Mouse (Mus musculus) embryonic facial prominence, embryonic 15.5 days (tissue): ENCODE results near the gene Atrnl1. TPM values are rescaled to one million over a fixed set of nuclear protein-coding genes. Genes with fewer than 3 reads are reported as not detected.
"Not testable (repeated sequence)": the region's sequence is repeated elsewhere in the genome, so short reads cannot be mapped to it uniquely, and the experiment has no call there.

ENCODE experiments used
- ATAC-seq: fragments of 200-750 bp; cut with Nextera tagmentation; 2 replicates; pipeline ENCODE4 v1.8.0; 2017; ENCODE audit warnings: low read depth, moderate TSS enrichment; ENCODE audit not compliant: insufficient number of reproducible peaks, low FRiP score, low TSS enrichment
- H3K27ac ChIP-seq: fragments of 300-500 bp; sonication (generic); replicated peaks from 2 replicates; pipeline ENCODE4 v1.5.1; 2015; ENCODE audit warnings: mild to moderate bottlenecking, inconsistent platforms
- H3K27me3 ChIP-seq: fragments of 300-500 bp; sonication (generic); 2 replicates; pipeline ENCODE4 v1.6.1; 2015; ENCODE audit warnings: inconsistent platforms
- H3K36me3 ChIP-seq: fragments of 300-500 bp; sonication (generic); 2 replicates; pipeline ENCODE4 v1.6.1; 2015; ENCODE audit warnings: mild to moderate bottlenecking, inconsistent platforms
- H3K4me1 ChIP-seq: fragments of 300-500 bp; sonication (generic); 2 replicates; pipeline ENCODE4 v1.6.1; 2015; ENCODE audit warnings: inconsistent platforms
- H3K4me2 ChIP-seq: fragments of 300-500 bp; sonication (generic); replicated peaks from 2 replicates; pipeline ENCODE4 v1.6.1; 2015; ENCODE audit warnings: mild to moderate bottlenecking, inconsistent platforms
- H3K4me3 ChIP-seq: fragments of 300-500 bp; sonication (generic); replicated peaks from 2 replicates; pipeline ENCODE4 v1.5.1; 2015; ENCODE audit warnings: mild to moderate bottlenecking, inconsistent platforms
- H3K9ac ChIP-seq: fragments of 300-500 bp; sonication (generic); 2 replicates; pipeline ENCODE4 v1.6.1; 2015; ENCODE audit warnings: inconsistent platforms
- H3K9me3 ChIP-seq: fragments of 300-500 bp; sonication (generic); replicated peaks from 2 replicates; pipeline ENCODE4 v1.6.1; 2016; ENCODE audit warnings: inconsistent platforms
- WGBS: fragments of 180-500 bp; shearing (Covaris S2); methylation state at CpG from one replicate; pipeline ENCODE4 v1.1.7; 2015; 5-methylcytosine and 5-hydroxymethylcytosine counted together
- polyA plus RNA-seq: library from polyadenylated mRNA; unstranded; fragments of >200 nt; fragmentation: Nextera tagmentation; extraction: Ambion mirVana; gene quantifications from 2 replicates; pipeline ENCODE4 v1.2.1, GENCODE M21; 2015

Atrnl1 gene
- polyA plus RNA-seq, 1 experiment from 2014 or later: 7.1 TPM

DNA sequence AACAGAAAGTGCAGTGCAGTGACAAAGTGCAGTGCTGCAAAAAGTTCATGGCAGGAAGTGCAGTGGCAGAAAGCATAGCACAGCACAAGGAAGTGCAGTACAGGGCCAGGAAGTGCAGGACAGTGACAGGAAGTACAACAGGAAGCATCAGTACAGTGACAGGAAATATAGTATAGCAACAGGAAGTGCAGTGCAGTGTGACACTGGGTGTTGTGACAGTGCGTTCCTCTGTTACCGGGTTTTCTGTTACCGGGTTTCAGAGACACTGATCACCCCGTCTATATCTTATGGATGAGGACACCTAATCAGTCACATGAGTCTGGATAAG, 38.1 kb downstream of the Atrnl1 start:
- ATAC-seq: no peak
- whole genome bisulfite sequencing: 96% methylated on average over 4 of the region's 4 CpGs

DNA sequence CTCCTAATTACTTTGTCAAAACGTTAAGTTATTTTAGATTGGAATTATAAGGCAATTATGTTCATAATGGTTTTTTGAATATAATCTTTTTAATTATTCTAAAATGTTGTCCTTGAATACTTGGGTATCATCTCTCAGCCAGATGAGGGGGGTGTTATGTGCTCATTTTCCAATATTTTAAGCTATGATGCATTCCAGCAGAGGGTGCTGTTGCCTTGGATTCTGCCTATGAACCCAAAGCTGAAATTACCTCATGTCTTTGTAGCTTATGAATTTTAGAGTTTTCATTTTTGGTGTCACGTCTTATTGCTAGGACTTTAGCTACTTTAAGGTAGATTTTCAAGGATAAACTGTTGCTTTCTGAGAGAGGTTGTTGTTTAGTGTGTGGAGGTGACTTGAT, 44.2 kb downstream of the Atrnl1 start:
- Histone ChIP-seq H3K27ac (no peak overlapping the region), H3K27me3 (no peaks in the 10 kb centered on the region), H3K4me3 (no peak overlapping the region), H3K4me2 (no peak overlapping the region), H3K36me3 (peaks cover 28% of the 10 kb centered on the region), H3K9me3 (no peaks in the 10 kb centered on the region), H3K4me1 (no peaks in the 10 kb centered on the region), H3K9ac (no peak overlapping the region)
- 53% methylated on average over 2 of the region's 2 CpGs for WGBS
- no peak for ATAC-seq

More for the DNA sequence above, 38.1 kb downstream of the Atrnl1 start:
- Histone ChIP-seq H3K36me3 (peaks cover 7% of the 10 kb centered on the region), H3K4me2 (no peak overlapping the region), H3K27me3 (no peaks in the 10 kb centered on the region), H3K9me3 (no peaks in the 10 kb centered on the region), H3K4me1 (no peaks in the 10 kb centered on the region), H3K27ac (no peak overlapping the region), H3K4me3 (no peak overlapping the region), H3K9ac (no peak overlapping the region)

DNA sequence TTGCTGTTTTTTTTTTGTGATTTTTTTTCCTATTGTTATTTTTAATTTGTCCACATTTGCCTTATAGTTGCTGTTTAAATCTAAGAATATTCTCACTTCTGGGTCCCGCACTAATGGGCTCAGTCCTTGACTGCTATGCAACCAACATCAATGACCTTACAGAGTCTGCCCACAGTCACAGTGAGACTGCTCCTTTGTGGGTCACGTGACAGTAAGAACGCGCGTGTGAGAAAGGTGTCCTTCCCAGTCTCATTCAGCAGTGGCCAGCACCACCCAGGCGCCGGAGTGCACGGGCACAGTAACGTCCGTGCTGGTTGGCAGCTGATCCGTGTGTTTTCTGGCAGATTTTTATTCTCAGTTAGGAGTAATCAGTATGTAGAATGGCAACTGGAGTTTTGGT, 44.7 kb downstream of the Atrnl1 start:
- no peaks in the 10 kb centered on the region for H3K27me3 ChIP-seq
- no peaks in the 10 kb centered on the region for H3K9me3 ChIP-seq
- no peak overlapping the region for H3K27ac ChIP-seq
- H3K9ac ChIP-seq: no peak overlapping the region
- H3K4me3 ChIP-seq: no peak overlapping the region
- no peak overlapping the region for H3K4me2 ChIP-seq
- 92% methylated on average over 11 of the region's 11 CpGs for WGBS
- peaks cover 28% of the 10 kb centered on the region for H3K36me3 ChIP-seq
- ATAC-seq: no peak
- no peaks in the 10 kb centered on the region for H3K4me1 ChIP-seq

DNA sequence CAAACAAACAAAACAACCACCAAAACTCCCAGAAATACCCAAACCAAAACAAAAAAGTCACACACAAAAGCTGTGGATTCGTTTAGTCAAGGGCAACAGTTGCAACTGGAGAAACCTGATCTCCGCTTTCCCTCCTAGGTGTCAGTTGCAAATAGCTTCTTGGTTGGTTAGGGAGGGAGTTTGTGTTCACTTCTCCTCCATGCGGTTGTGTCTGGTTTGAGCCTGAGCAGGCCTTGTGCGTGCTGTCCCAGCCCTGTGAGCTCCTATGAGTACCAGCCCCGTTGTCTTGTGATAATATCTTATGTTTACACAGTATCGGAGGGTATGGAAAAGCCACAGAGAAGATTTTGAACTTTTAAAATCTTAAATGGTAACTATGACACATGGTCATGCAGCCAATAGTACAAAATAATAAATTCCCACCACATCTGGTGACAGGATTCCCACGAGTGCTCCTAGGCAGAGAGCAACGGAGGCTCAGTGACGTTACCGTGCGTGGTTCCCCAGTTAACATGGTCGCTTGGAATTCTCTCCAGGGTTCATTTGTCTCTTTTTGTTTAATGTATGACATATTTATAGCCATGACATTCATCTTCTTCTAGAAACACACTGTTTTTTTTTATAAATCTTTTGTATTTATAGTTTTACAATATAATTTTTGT, 46.7 kb downstream of the Atrnl1 start:
- Histone ChIP-seq H3K27ac (peak overlapping the region; percentile 44), H3K36me3 (peaks cover 26% of the 10 kb centered on the region), H3K9me3 (no peaks in the 10 kb centered on the region), H3K4me3 (no peak overlapping the region), H3K4me2 (no peak overlapping the region), H3K27me3 (no peaks in the 10 kb centered on the region), H3K4me1 (no peaks in the 10 kb centered on the region), H3K9ac (no peak overlapping the region)
- 57% methylated on average over 12 of the region's 12 CpGs for WGBS
- no peak for ATAC-seq

DNA sequence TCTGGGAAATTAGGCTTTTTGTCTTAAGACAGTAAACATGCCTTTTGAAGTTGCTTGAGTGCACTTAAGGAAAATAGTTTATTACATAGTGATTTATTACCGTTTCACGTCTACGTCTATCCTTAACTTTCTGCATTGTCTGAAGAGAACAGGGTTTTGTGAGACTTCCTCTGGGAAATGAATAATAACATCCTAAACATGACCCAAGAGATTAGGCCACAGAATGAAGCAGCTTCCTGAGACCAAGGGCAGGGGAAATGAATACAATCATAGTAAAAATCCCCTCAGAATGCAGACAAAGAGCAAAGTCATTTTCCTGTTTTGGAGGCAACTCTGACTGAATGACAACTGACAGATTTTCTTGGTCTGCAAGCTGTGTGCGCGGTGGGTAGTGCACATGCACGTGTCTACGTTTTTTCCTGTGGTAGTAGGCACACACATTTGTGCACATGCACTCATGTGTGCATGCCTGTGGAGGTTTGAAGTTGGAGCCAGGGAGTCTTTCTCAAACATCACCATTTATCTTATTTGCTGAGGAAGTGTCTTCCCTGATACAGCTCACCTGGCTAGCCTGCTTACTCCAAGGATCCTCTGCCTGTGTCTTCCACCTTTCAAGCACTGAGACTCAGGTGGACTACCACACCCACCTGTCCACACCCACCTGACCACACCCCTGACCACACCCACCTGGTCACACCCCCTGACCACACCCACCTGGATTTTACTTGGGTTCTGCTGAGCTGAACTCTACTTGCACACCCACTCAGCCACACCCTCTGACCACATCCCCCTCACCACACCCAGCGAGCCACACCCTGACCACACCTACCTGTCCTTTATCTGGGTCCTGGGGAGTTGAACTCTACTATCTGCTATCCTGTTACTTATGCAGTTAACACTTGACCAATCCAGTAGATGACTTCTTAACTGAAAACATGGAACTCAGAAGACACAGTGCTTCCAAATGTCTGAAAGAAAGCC, 47.6 kb downstream of the Atrnl1 start:
- H3K9me3 ChIP-seq: no peaks in the 10 kb centered on the region
- H3K4me1 ChIP-seq: no peaks in the 10 kb centered on the region
- peaks cover 24% of the 10 kb centered on the region for H3K36me3 ChIP-seq
- no peak for ATAC-seq
- no peaks in the 10 kb centered on the region for H3K27me3 ChIP-seq
- WGBS: 87% methylated on average over 8 of the region's 8 CpGs
- no peak overlapping the region for H3K9ac ChIP-seq
- no peak overlapping the region for H3K27ac ChIP-seq
- H3K4me3 ChIP-seq: no peak overlapping the region
- no peak overlapping the region for H3K4me2 ChIP-seq

DNA sequence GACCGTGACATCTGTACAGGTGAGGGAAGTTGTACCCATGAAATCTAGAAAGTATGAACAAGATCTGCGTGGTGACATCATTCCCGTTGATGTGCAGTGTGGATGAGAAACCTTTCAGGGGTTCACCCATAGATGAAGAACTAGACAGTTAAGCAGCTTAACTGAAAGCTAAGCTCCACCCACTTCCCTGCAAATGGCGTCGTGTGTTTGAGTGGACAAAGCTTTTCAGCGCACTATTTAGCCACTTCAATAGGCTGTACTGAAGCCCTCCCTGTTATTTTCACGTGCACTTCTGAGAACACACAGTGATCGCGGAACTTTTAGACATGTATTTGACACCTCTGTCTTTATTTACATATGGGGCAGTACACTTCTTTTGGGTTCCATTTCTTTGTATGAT, 56.2 kb downstream of the Atrnl1 start:
- ATAC-seq: no peak

DNA sequence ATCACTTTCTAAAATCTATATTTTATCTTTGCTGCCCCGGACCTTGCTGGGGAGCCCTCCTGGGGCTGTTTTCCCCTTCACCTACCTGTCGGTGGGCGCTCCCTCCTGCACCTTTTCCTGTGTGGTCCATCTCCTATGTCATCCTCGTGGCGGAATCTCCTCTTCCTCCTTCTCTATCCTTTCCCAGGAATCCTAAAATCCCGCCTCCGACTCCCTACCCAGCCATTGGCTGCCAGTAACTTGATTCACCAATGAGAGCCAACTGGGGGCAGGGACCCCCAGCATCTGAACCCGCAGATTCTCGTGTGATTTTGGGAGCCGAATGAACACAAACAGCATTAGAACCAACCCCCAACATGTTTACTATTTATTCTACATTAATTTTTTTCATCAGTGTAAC, 57.1 kb downstream of the Atrnl1 start:
- Histone ChIP-seq H3K36me3 (0 out of 2 replicates have a peak, but pooled peaks cover 15% of the 10 kb centered on the region), H3K9ac (no peak overlapping the region), H3K27ac (no peak overlapping the region), H3K27me3 (no peaks in the 10 kb centered on the region), H3K4me1 (no peaks in the 10 kb centered on the region), H3K9me3 (no peaks in the 10 kb centered on the region), H3K4me3 (no peak overlapping the region), H3K4me2 (no peak overlapping the region)
- WGBS: 90% methylated on average over 10 of the region's 10 CpGs
- no peak for ATAC-seq

More for the DNA sequence above, 56.2 kb downstream of the Atrnl1 start:
- Histone ChIP-seq H3K4me1 (no peaks in the 10 kb centered on the region), H3K27ac (no peak overlapping the region), H3K36me3 (0 out of 2 replicates have a peak, but pooled peaks cover 15% of the 10 kb centered on the region), H3K9ac (no peak overlapping the region), H3K27me3 (no peaks in the 10 kb centered on the region), H3K4me2 (no peak overlapping the region), H3K9me3 (no peaks in the 10 kb centered on the region), H3K4me3 (no peak overlapping the region)
- WGBS: 89% methylated on average over 9 of the region's 9 CpGs

DNA sequence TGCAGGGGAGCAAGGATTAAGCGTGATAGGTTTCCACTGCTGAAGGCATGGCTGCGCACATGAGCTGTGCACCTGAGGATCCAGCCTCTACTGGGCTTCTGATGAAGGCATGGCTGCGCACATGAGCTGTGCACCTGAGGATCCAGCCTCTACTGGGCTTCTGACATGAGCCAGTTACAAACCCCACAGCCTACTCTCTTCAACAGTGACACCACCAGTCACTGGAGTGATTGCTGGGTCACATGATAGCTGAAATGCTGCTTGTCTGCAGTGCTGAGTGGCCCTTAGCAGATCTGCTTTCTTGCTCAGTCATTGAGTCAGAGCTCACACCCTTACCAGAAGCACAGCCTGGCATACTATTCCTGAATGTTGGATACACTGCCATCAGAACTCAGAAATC, 68.6 kb downstream of the Atrnl1 start:
- Histone ChIP-seq H3K4me1 (0 out of 2 replicates have a peak, but pooled peaks cover 2% of the 10 kb centered on the region), H3K4me3 (no peak overlapping the region), H3K9ac (no peak overlapping the region), H3K36me3 (0 out of 2 replicates have a peak, but pooled peaks cover 4% of the 10 kb centered on the region), H3K9me3 (no peaks in the 10 kb centered on the region), H3K4me2 (no peak overlapping the region), H3K27ac (no peak overlapping the region), H3K27me3 (no peaks in the 10 kb centered on the region)
- WGBS: 96% methylated on average over 3 of the region's 3 CpGs
- no peak for ATAC-seq

DNA sequence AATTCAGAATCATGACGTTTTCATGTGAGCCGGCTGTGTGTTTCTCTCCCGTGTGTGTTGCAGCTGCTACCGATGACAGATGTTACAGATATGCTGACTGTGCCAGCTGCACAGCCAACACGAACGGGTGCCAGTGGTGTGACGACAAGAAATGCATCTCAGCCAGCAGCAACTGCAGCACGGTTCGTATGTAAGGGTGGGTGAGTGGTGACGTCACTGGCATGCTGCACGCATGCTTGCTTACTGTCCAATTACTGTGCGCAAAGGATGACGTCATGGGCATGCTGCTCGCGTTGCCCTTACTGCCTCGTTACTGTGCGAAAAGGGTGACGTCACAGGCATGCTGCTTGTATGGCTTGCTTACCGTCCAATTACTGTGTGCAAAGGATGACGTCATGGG, 75.8 kb downstream of the Atrnl1 start:
- no peaks in the 10 kb centered on the region for H3K9me3 ChIP-seq
- H3K27ac ChIP-seq: no peak overlapping the region
- H3K4me2 ChIP-seq: no peak overlapping the region
- 68% methylated on average over 20 of the region's 20 CpGs for WGBS
- ATAC-seq: no peak
- no peak overlapping the region for H3K9ac ChIP-seq
- H3K27me3 ChIP-seq: no peaks in the 10 kb centered on the region
- H3K4me1 ChIP-seq: no peaks in the 10 kb centered on the region
- no peak overlapping the region for H3K4me3 ChIP-seq
- H3K36me3 ChIP-seq: peaks cover 9% of the 10 kb centered on the region; the same call in 1 of the 2 replicates

DNA sequence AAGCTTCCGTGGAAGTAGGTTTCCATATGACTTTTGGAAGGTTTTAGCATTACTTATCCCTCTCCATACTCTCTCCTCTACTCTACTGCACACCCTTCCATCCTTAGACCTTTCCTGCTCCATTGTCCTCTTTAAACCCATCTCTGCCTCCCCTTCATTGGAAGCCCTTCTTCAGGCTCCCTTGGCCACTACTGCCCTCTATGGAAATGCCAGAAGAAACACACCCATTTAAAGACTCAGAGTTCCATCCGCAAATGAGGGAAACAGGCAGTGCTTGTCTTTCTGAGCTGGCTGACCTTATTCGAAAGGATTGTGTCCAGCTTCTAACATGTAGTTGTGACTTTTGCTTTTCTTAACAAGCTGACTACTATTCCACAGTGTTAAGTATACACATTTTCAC, 81.7 kb downstream of the Atrnl1 start:
- H3K36me3 ChIP-seq: peaks cover 20% of the 10 kb centered on the region
- H3K27ac ChIP-seq: no peak overlapping the region
- H3K9ac ChIP-seq: no peak overlapping the region
- no peak overlapping the region for H3K4me3 ChIP-seq
- no peak overlapping the region for H3K4me2 ChIP-seq
- ATAC-seq: no peak
- no peaks in the 10 kb centered on the region for H3K4me1 ChIP-seq
- H3K9me3 ChIP-seq: no peaks in the 10 kb centered on the region
- 79% methylated on average over 3 of the region's 3 CpGs for WGBS
- H3K27me3 ChIP-seq: no peaks in the 10 kb centered on the region

DNA sequence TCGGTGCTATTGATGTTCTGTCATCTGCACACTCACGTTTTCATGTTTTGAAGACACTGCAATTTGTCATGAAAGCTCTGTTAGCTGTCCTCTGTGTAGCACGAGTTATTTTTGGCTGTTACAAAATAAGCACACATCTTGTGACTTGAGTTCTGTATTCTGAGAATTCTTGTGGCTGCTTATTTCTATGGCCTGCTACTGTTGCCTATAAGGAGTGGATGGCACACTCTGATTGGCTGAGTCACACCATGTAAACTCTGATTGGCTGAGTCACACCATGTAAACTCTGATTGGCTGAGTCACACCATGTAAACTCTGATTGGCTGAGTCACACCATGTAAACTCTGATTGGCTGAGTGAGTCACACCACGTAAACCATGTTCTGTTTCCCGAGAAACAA, 85.9 kb downstream of the Atrnl1 start:
- not testable (repeated sequence) for H3K4me2 ChIP-seq, H3K27ac ChIP-seq, H3K9ac ChIP-seq, ATAC-seq, H3K4me1 ChIP-seq, H3K9me3 ChIP-seq, H3K27me3 ChIP-seq, H3K4me3 ChIP-seq
- H3K36me3 ChIP-seq: peaks cover 29% of the 10 kb centered on the region
- WGBS: 80% methylated on average over 5 of the region's 5 CpGs
